Mouse (Mus musculus): ENCODE results near the gene Cxcr4. TPM values are rescaled to one million over a fixed set of nuclear protein-coding genes. Genes with fewer than 3 reads are reported as not detected.

Gene Cxcr4
- 1 to 10 TPM; 1.5 to 1.6 TPM for total RNA-seq (2021)

- DNase-seq (ENCODE audit: low spot score in 2 of 2), result peak; percentile 40 to 47
- intact Hi-C loops (cut with DNase I), result loop anchor here (5.0 to 10.0 kb wide), 5 partner anchors 90 to 230 kb away; partner anchors contain the start of gene Dars
Measured at GRCm38 (mm10) chr1:128592211-128592741, at the start of gene Cxcr4. Gene Cxcr4, minus strand, starts transcription at chr1:128592293.

GRCm38 (mm10) chr1:128639707-128640107 lies 47.6 kb upstream of the Cxcr4 start:
- intact Hi-C loops (cut with DNase I), result no loop called here
- no peak for DNase-seq (ENCODE audit: low spot score in 2 of 2)

GRCm38 (mm10) chr1:128637230-128637740 lies 45.2 kb upstream of the Cxcr4 start:
- intact Hi-C loops (cut with DNase I), result no loop called here
- DNase-seq (ENCODE audit: low spot score in 2 of 2), result no peak

- intact Hi-C loops (cut with DNase I), result no loop called here
- DNase-seq (ENCODE audit: low spot score in 2 of 2), result no peak
Measured at GRCm38 (mm10) chr1:128636258-128637229, 44.5 kb upstream of the Cxcr4 start.

- no peak for DNase-seq (ENCODE audit: low spot score in 2 of 2)
- intact Hi-C loops (cut with DNase I), result no loop called here
Measured at GRCm38 (mm10) chr1:128633711-128634379, 41.8 kb upstream of the Cxcr4 start.

GRCm38 (mm10) chr1:128632522-128632921 lies 40.4 kb upstream of the Cxcr4 start:
- no peak for DNase-seq (ENCODE audit: low spot score in 2 of 2)
- intact Hi-C loops (cut with DNase I), result no loop called here

- intact Hi-C loops (cut with DNase I), result no loop called here
- DNase-seq (ENCODE audit: low spot score in 2 of 2), result no peak
Measured at GRCm38 (mm10) chr1:128626144-128626678, 34.1 kb upstream of the Cxcr4 start.

- intact Hi-C loops (cut with DNase I), result no loop called here
- DNase-seq (ENCODE audit: low spot score in 2 of 2), result no peak
Measured at GRCm38 (mm10) chr1:128623594-128623887, 31.4 kb upstream of the Cxcr4 start.

GRCm38 (mm10) chr1:128622867-128623593 lies 30.9 kb upstream of the Cxcr4 start:
- intact Hi-C loops (cut with DNase I), result no loop called here
- DNase-seq (ENCODE audit: low spot score in 2 of 2), result no peak

- intact Hi-C loops (cut with DNase I), result no loop called here
- DNase-seq (ENCODE audit: low spot score in 2 of 2), result no peak
Measured at GRCm38 (mm10) chr1:128617654-128618310, 25.7 kb upstream of the Cxcr4 start.

GRCm38 (mm10) chr1:128616586-128616985 lies 24.5 kb upstream of the Cxcr4 start:
- intact Hi-C loops (cut with DNase I), result no loop called here
- DNase-seq (ENCODE audit: low spot score in 2 of 2), result no peak

GRCm38 (mm10) chr1:128615459-128615806 lies 23.3 kb upstream of the Cxcr4 start:
- intact Hi-C loops (cut with DNase I), result no loop called here

GRCm38 (mm10) chr1:128614653-128615458 lies 22.8 kb upstream of the Cxcr4 start:
- intact Hi-C loops (cut with DNase I), result no loop called here
- DNase-seq (ENCODE audit: low spot score in 2 of 2), result no peak

More at GRCm38 (mm10) chr1:128615459-128615806, 23.3 kb upstream of the Cxcr4 start:
- DNase-seq (ENCODE audit: low spot score in 2 of 2), result no peak

- intact Hi-C loops (cut with DNase I), result no loop called here
- DNase-seq (ENCODE audit: low spot score in 2 of 2), result no peak
Measured at GRCm38 (mm10) chr1:128608119-128608518, 16.0 kb upstream of the Cxcr4 start.

- intact Hi-C loops (cut with DNase I), result no loop called here
- no peak for DNase-seq (ENCODE audit: low spot score in 2 of 2)
Measured at GRCm38 (mm10) chr1:128607423-128607822, 15.3 kb upstream of the Cxcr4 start.

- intact Hi-C loops (cut with DNase I), result no loop called here
Measured at GRCm38 (mm10) chr1:128605794-128606193, 13.7 kb upstream of the Cxcr4 start.

GRCm38 (mm10) chr1:128602688-128603385 lies 10.7 kb upstream of the Cxcr4 start:
- intact Hi-C loops (cut with DNase I), result no loop called here
- DNase-seq (ENCODE audit: low spot score in 2 of 2), result no peak

More at GRCm38 (mm10) chr1:128605794-128606193, 13.7 kb upstream of the Cxcr4 start:
- no peak for DNase-seq (ENCODE audit: low spot score in 2 of 2)

Data from left cerebral cortex, postnatal 36 days (tissue).